Mouse (Mus musculus) layer of hippocampus, adult 9-11 months (tissue): Measurements from ENCODE around the gene Hs6st3.
"Not testable (repeated sequence)": the region's sequence is repeated elsewhere in the genome, so short reads cannot be mapped to it uniquely, and the experiment has no call there.

Experiments
- DNase-seq: peaks from one replicate; pipeline ENCODE4 v3.0.0; 2022

The Hs6st3 gene

GRCm38 (mm10) chr14:119464308-119464707 is 326.2 kb downstream of the Hs6st3 start:
- DNase-seq, result peak; percentile 16

- DNase-seq, result peak; percentile 10
Observed at GRCm38 (mm10) chr14:119464883-119465282, 326.7 kb downstream of the Hs6st3 start.

- peak; percentile 30 for DNase-seq
Observed at GRCm38 (mm10) chr14:119466899-119467588, 328.9 kb downstream of the Hs6st3 start.

DNA sequence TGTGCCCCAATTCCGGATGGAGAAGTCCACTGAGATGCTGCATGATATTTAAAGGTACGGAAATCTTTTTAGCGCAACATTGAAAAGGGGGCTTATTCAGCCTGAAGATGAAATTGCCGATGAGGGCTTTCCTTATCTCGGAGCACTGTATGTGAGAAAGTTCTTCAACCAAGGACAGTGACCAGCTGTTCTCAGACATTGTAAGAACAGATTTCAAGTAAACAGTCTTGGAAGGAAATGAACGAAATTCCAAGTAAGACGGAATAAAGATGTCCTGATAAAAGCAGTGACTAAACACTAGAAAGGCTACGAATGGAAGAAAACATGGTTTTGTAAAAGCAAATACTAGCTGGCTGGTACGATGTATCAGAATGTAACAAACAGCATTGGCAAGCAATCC is 338.4 kb downstream of the Hs6st3 start:
- no peak for DNase-seq

GRCm38 (mm10) chr14:119477836-119478235 is 339.7 kb downstream of the Hs6st3 start:
- no peak for DNase-seq

GRCm38 (mm10) chr14:119488978-119489703 is 351.0 kb downstream of the Hs6st3 start:
- peak; percentile 24 for DNase-seq

- peak; percentile 12 for DNase-seq
Observed at GRCm38 (mm10) chr14:119520632-119521031, 382.5 kb downstream of the Hs6st3 start.

GRCm38 (mm10) chr14:119521056-119521455 is 382.9 kb downstream of the Hs6st3 start:
- no peak for DNase-seq

GRCm38 (mm10) chr14:119532889-119533546 is 394.9 kb downstream of the Hs6st3 start:
- DNase-seq, result no peak

- DNase-seq, result peak; percentile 32
Observed at GRCm38 (mm10) chr14:119540505-119540904, 402.4 kb downstream of the Hs6st3 start.

GRCm38 (mm10) chr14:119544596-119544995 is 406.5 kb downstream of the Hs6st3 start:
- no peak for DNase-seq

DNA sequence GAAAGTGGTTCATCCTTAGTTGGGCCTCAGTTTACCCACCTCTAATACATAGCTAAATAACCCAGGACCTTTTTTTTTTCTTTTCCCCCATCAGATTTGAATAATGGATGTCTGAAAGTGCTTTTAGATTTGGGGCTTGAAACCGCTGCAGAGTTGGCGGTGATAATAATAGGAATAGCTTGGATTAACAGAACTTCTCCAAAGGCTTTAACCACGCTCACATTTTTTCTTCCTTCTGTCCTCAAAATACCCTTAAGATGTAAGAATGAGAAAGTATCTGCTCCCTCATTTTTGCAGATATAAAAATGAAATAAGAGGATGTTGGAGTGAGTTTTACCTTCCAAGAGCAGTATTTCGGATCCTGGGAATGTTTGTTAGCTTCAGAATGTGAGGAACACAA is 420.2 kb downstream of the Hs6st3 start:
- no peak for DNase-seq

DNA sequence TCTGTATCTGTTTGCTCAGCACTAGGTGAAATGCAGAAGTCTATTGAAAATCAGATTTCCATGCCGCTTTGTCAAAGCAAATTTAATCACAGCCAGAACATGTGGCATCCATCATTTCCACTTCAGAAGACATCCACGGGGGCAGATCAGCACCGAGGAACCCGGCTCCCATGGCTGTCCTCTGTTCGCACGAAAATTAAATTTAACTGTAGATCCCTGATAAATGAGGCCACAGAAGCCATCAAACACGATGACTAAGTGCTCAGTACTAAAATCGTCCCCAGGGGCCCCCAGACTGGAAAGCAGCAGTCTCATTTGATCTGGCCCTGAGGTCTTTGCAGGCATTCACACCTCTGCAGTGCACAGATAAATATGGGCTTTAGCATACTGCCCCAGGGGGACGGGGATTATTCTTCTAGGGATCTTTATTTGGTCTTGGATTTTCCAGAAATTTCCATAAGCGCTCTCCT is 443.9 kb downstream of the Hs6st3 start:
- no peak for DNase-seq

- DNase-seq, result no peak
Observed at GRCm38 (mm10) chr14:119585069-119585468, 446.9 kb downstream of the Hs6st3 start.

- DNase-seq, result not testable (repeated sequence)
Observed at GRCm38 (mm10) chr14:119587365-119587764, 449.2 kb downstream of the Hs6st3 start.

GRCm38 (mm10) chr14:119604327-119604726 is 466.2 kb downstream of the Hs6st3 start:
- no peak for DNase-seq

- no peak for DNase-seq
Observed at GRCm38 (mm10) chr14:119612793-119613192, 474.7 kb downstream of the Hs6st3 start.

DNA sequence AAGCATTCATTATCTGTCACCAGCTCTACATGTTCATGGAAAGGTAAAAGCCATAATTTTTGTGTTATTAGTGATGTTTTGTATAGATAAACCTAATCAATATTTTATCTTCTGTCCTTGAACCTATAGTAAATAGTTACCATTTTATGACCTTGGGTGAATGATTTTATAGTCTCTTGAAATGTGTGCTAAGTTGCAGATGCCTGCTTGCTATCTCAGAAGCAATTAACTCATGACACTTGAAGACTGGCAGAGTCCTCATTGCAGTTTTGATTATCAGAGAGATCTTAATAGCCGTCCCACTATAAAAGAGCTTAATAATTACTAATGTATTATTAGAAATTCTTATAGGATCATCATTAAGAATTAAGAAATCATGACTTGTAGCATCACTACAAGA is 491.0 kb downstream of the Hs6st3 start:
- DNase-seq, result no peak

DNA sequence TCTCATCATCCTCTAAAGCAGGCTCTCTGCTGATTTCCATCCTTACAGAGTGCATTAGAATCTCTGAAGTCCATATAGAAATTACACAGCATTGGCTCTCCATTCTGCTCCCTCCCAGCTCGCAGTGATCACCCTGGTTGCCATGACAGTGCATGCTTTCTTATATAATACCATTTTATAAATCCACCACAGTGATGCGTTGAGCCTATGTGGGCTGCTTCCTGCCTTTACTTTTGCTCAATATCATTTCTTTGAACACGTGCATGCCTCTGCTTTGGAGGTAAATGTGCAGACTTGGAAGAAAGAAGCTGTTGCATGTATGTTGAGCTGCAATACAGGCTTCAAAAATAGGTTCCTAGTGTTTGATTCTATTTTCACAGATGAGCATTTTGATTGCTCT is 494.9 kb downstream of the Hs6st3 start:
- peak; percentile 6 for DNase-seq

DNA sequence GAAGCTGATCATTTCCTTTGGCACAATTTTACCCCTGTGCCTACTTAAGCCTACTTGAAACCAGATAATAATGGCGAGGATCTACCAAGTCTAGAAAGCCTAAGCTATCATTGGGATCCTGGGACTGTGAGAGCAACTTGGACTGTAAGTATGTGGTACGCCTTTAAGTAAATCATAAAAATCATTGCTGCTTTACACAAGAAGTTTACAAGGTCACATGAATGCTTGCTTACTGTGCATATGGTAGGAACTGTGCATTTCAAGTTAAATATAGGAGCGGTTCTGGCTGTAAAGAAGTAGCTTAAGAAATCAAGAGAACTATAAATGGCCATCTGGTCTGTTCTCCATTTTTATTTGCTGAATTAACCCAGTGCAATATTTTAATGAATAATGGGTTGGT is 495.5 kb downstream of the Hs6st3 start:
- no peak for DNase-seq

DNA sequence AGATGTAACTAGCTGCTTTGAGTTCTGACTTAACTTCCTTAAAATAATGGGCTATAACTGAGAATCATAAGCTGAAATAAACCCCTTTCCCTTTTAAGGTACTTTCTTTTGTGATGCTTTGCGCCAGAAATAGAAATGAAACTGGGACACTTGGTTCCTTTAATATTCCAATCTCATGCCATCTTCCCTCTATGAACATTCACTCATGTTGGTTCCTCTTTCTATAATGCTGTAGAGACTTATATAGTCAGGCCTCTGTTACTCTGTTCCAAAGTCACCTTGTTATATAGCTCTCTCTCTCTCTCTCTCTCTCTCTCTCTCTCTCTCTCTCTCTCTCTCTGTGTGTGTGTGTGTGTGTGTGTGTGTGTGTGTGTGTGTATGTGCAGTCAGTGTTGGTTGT is 504.7 kb downstream of the Hs6st3 start:
- DNase-seq, result no peak

- no peak for DNase-seq
Observed at GRCm38 (mm10) chr14:119643840-119644239, 505.7 kb downstream of the Hs6st3 start.

- no peak for DNase-seq
Observed at GRCm38 (mm10) chr14:119656936-119657335, 518.8 kb downstream of the Hs6st3 start.

- peak; percentile 64 for DNase-seq
Observed at GRCm38 (mm10) chr14:119665741-119666141, 527.6 kb downstream of the Hs6st3 start.
